Mouse (Mus musculus) heart, embryonic 15.5 days (tissue): ENCODE measurements around the gene Meltf. TPM values are rescaled to one million over a fixed set of nuclear protein-coding genes. Genes with fewer than 3 reads are reported as not detected.

Experiments used
- ATAC-seq: fragments of 200-750 bp; cut with Nextera tagmentation; replicated peaks from 2 replicates; pipeline ENCODE4 v1.8.0; 2017; ENCODE audit warnings: low read depth, moderate TSS enrichment; ENCODE audit not compliant: insufficient number of reproducible peaks, insufficient read depth, low FRiP score
- H3K27ac ChIP-seq: fragments of 300-500 bp; sonication (generic); 2 replicates; pipeline ENCODE4 v1.5.1; 2015; ENCODE audit warnings: mild to moderate bottlenecking, inconsistent platforms
- H3K27me3 ChIP-seq: fragments of 300-500 bp; sonication (generic); 2 replicates; pipeline ENCODE4 v1.6.1; 2015; ENCODE audit warnings: inconsistent platforms
- H3K36me3 ChIP-seq: fragments of 300-500 bp; sonication (generic); 2 replicates; pipeline ENCODE4 v1.6.1; 2015; ENCODE audit warnings: mild to moderate bottlenecking, inconsistent platforms
- H3K4me1 ChIP-seq: fragments of 300-500 bp; sonication (generic); replicated peaks from 2 replicates; pipeline ENCODE4 v1.6.1; 2015; ENCODE audit warnings: inconsistent platforms
- H3K4me2 ChIP-seq: fragments of 300-500 bp; sonication (generic); 2 replicates; pipeline ENCODE4 v1.6.1; 2015; ENCODE audit warnings: inconsistent platforms, mild to moderate bottlenecking, moderate library complexity
- H3K4me3 ChIP-seq: fragments of 300-500 bp; sonication (generic); 2 replicates; pipeline ENCODE4 v1.5.1; 2015; ENCODE audit warnings: mild to moderate bottlenecking, inconsistent platforms
- H3K9ac ChIP-seq: fragments of 300-500 bp; sonication (generic); 2 replicates; pipeline ENCODE4 v1.6.1; 2015; ENCODE audit warnings: mild to moderate bottlenecking, inconsistent platforms
- H3K9me3 ChIP-seq: fragments of 300-500 bp; sonication (generic); replicated peaks from 2 replicates; pipeline ENCODE4 v1.6.1; 2016; ENCODE audit warnings: inconsistent platforms
- WGBS: fragments of 180-500 bp; shearing (Covaris S2); methylation state at CpG from one replicate; pipeline ENCODE4 v1.1.7; 2015; ENCODE audit warnings: mixed read lengths; 5-methylcytosine and 5-hydroxymethylcytosine counted together
- polyA plus RNA-seq: library from polyadenylated mRNA; unstranded; fragments of >200 nt; fragmentation: Nextera tagmentation; extraction: Ambion mirVana; gene quantifications from 2 replicates; pipeline ENCODE4 v1.2.1, GENCODE M21; 2015

The Meltf gene
- polyA plus RNA-seq, 1 experiment from 2014 or later, result 0.04 TPM

DNA sequence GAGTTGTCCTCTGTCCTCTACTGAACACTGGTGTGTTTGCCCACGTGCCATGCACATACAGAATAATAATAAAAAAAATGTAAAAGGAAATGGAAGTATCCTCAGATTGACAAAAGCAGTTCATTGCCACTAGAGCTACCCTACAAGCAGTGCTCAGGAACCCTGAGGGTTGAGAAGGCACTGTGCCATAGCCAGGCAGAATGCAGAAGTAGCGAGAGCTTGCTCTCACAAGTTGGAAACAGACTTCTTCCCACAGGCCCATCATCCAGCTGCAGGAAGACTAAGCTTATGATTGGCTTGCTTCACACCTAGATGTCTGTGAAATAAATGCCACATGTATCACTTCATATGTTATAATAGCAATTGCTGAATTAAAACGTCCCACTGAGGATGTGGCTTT, 11.7 kb upstream of the Meltf start:
- ATAC-seq, result no peak
- no peak overlapping the region for H3K27ac ChIP-seq
- H3K9me3 ChIP-seq, result no peaks in the 10 kb centered on the region
- 88% methylated on average over 3 of the region's 3 CpGs for WGBS
- no peak overlapping the region for H3K4me2 ChIP-seq
- no peak overlapping the region for H3K9ac ChIP-seq
- peaks cover 41% of the 10 kb centered on the region for H3K36me3 ChIP-seq
- H3K4me1 ChIP-seq, result 0 out of 2 replicates have a peak, but pooled peaks cover 3% of the 10 kb centered on the region
- H3K4me3 ChIP-seq, result no peak overlapping the region
- H3K27me3 ChIP-seq, result no peaks in the 10 kb centered on the region

DNA sequence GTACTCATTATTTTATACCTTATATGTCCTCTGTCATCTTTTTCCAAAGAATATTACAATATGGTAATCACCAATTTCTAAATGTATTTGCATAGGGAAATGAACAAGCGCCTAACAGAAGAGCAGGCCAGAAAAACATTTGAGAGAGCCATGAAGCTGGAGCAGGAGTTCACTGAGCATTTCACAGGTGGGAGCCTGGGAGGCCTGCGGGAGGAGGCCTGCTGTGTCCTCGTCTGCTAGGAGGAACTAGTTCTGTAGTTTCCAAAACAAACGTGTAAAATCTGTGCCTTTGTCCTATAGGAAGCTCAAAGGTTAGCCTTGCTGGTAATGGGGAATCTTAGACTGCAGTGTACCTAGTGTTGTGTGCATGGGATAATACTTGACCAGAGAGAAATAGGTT, 10.9 kb upstream of the Meltf start:
- no peak overlapping the region for H3K4me2 ChIP-seq
- H3K4me1 ChIP-seq, result 0 out of 2 replicates have a peak, but pooled peaks cover 3% of the 10 kb centered on the region
- 68% methylated on average over 4 of the region's 4 CpGs for WGBS
- no peak overlapping the region for H3K9ac ChIP-seq
- ATAC-seq, result no peak
- no peaks in the 10 kb centered on the region for H3K9me3 ChIP-seq
- no peak overlapping the region for H3K4me3 ChIP-seq
- H3K36me3 ChIP-seq, result peaks cover 41% of the 10 kb centered on the region
- H3K27me3 ChIP-seq, result no peaks in the 10 kb centered on the region
- H3K27ac ChIP-seq, result no peak overlapping the region

DNA sequence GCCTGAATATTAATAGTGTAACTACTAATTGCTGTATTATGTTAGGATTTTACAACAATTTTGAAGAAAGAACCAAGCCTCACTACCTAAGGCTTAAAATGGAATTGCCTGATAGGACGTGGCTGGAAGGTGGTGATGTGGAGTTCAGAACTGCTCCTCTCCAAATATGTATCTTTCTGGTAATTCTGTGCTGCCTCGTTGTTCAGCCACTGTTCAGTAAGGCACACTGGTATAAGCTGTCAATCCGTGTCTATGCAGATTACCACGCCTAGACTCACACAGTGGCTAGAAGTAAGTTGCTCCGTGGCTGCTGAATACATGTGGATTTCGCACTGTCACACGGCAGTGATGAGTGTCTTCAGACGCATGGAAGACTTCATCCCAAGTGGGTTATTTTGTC, 4.9 kb upstream of the Meltf start:
- no peaks in the 10 kb centered on the region for H3K9me3 ChIP-seq
- H3K27me3 ChIP-seq, result no peaks in the 10 kb centered on the region
- H3K4me3 ChIP-seq, result no peak overlapping the region
- WGBS, result 92% methylated on average over 8 of the region's 8 CpGs
- no peak for ATAC-seq
- H3K36me3 ChIP-seq, result peaks cover 20% of the 10 kb centered on the region; the same call in 1 of the 2 replicates
- no peak overlapping the region for H3K9ac ChIP-seq
- H3K27ac ChIP-seq, result no peak overlapping the region
- H3K4me1 ChIP-seq, result peaks cover 1% of the 10 kb centered on the region; the same call in 1 of the 2 replicates
- no peak overlapping the region for H3K4me2 ChIP-seq

GRCm38 (mm10) chr16:31875391-31875790, 3.2 kb upstream of the Meltf start:
- Histone ChIP-seq H3K4me2 (no peak overlapping the region), H3K9ac (no peak overlapping the region), H3K9me3 (no peaks in the 10 kb centered on the region), H3K27ac (no peak overlapping the region), H3K36me3 (peaks cover 20% of the 10 kb centered on the region; the same call in 1 of the 2 replicates), H3K27me3 (no peaks in the 10 kb centered on the region), H3K4me1 (peaks cover 5% of the 10 kb centered on the region; the same call in 1 of the 2 replicates), H3K4me3 (no peak overlapping the region)
- 87% methylated on average over 4 of the region's 4 CpGs for WGBS
- no peak for ATAC-seq

DNA sequence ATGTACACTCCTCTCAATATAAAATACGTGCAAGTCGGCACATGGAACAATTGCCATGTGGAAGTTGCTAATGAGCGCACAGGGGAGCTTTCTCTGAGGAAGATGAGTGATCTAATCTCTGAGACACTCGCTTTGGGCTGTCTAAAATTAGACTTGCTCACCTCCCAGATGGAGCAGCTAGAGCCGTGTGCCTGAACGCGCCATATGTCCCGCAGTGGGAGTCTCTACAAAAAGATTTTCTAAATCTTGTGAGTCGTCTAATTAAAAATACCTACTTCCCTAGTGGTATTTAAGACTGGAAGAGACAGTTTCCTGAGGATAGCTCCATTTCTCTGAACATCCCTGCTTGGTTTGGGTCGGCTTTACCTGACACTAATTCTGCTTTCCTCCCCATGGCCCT, 2.2 kb upstream of the Meltf start:
- no peak overlapping the region for H3K4me2 ChIP-seq
- ATAC-seq, result no peak
- no peak overlapping the region for H3K9ac ChIP-seq
- H3K4me3 ChIP-seq, result no peak overlapping the region
- peaks cover 5% of the 10 kb centered on the region; the same call in 1 of the 2 replicates for H3K4me1 ChIP-seq
- no peaks in the 10 kb centered on the region for H3K9me3 ChIP-seq
- no peaks in the 10 kb centered on the region for H3K27me3 ChIP-seq
- no peak overlapping the region for H3K27ac ChIP-seq
- WGBS, result 55% methylated on average over 10 of the region's 10 CpGs
- H3K36me3 ChIP-seq, result peaks cover 16% of the 10 kb centered on the region; the same call in 1 of the 2 replicates

GRCm38 (mm10) chr16:31878052-31878451, 558 bp upstream of the Meltf start:
- Histone ChIP-seq H3K27ac (no peak overlapping the region), H3K4me1 (peaks cover 8% of the 10 kb centered on the region; the same call in 1 of the 2 replicates), H3K4me3 (no peak overlapping the region), H3K27me3 (no peaks in the 10 kb centered on the region), H3K9me3 (no peaks in the 10 kb centered on the region), H3K4me2 (no peak overlapping the region), H3K36me3 (peaks cover 6% of the 10 kb centered on the region; the same call in 1 of the 2 replicates), H3K9ac (no peak overlapping the region)
- no peak for ATAC-seq
- 69% methylated on average over 6 of the region's 6 CpGs for WGBS

GRCm38 (mm10) chr16:31880146-31880840, 1.7 kb downstream of the Meltf start:
- H3K36me3 ChIP-seq, result no peaks in the 10 kb centered on the region
- no peak overlapping the region for H3K4me3 ChIP-seq
- ATAC-seq, result no peak
- no peaks in the 10 kb centered on the region for H3K27me3 ChIP-seq
- no peak overlapping the region for H3K9ac ChIP-seq
- 75% methylated on average over 8 of the region's 8 CpGs for WGBS
- peaks cover 13% of the 10 kb centered on the region for H3K4me1 ChIP-seq
- H3K4me2 ChIP-seq, result no peak overlapping the region
- no peak overlapping the region for H3K27ac ChIP-seq
- H3K9me3 ChIP-seq, result no peaks in the 10 kb centered on the region

DNA sequence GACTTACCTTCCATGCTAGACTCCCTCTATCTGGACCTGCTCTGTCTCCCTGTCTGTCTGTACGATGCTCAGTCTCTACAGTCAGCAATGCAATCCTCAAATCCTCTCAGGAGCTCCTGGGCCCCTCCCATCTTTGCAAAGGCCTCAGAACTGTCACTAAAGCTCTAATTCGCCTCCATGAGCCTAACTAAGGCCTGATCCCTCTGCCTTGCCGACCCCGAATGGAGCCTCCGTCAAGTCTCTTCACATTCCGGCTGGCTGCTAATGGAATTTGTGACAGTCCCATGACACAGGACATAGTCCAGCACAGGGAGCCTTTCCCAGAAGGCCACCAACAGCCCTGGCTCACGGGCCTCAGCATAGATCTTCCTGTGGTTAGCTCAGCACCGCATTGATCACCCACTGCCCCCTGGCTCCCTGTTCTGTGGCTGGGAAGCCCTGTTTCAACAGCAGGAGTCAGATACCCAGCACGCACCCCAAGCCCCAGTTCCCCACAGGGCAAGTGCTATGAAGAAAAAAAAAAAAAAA, 3.8 kb downstream of the Meltf start:
- H3K4me1 ChIP-seq, result peaks cover 13% of the 10 kb centered on the region
- H3K36me3 ChIP-seq, result no peaks in the 10 kb centered on the region
- 51% methylated on average over 9 of the region's 9 CpGs for WGBS
- H3K27ac ChIP-seq, result no peak overlapping the region
- H3K27me3 ChIP-seq, result peaks cover 3% of the 10 kb centered on the region; the same call in 1 of the 2 replicates
- H3K9ac ChIP-seq, result no peak overlapping the region
- no peak overlapping the region for H3K4me3 ChIP-seq
- H3K4me2 ChIP-seq, result no peak overlapping the region
- no peak for ATAC-seq
- no peaks in the 10 kb centered on the region for H3K9me3 ChIP-seq

DNA sequence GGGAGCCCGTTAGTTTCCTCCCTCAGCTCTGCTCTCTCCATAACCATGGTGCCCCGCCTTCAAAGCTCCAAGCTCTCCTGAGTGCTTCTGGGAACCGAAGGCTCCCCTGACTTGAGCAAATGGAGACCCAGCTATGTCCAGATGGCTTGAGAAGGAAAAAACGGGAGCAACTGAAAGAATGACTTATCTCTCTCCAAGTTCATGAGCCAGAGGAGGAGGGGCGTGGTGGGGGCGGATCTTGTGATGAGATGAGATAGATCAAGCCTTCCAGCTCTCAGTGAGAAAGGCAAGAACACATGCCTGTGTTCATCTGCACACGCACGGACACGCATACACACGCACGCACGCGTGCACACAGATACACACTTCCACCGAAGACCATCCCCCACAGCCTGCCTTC, 4.7 kb downstream of the Meltf start:
- H3K27ac ChIP-seq, result no peak overlapping the region
- no peaks in the 10 kb centered on the region for H3K36me3 ChIP-seq
- 56% methylated on average over 14 of the region's 14 CpGs for WGBS
- H3K27me3 ChIP-seq, result peaks cover 3% of the 10 kb centered on the region; the same call in 1 of the 2 replicates
- no peak for ATAC-seq
- H3K4me3 ChIP-seq, result no peak overlapping the region
- H3K4me1 ChIP-seq, result peaks cover 13% of the 10 kb centered on the region
- no peak overlapping the region; the same call in 1 of the 2 replicates for H3K4me2 ChIP-seq
- no peaks in the 10 kb centered on the region for H3K9me3 ChIP-seq
- no peak overlapping the region for H3K9ac ChIP-seq

- no peak for ATAC-seq
- Histone ChIP-seq H3K9me3 (no peaks in the 10 kb centered on the region), H3K27ac (no peak overlapping the region), H3K27me3 (peaks cover 3% of the 10 kb centered on the region; the same call in 1 of the 2 replicates), H3K36me3 (no peaks in the 10 kb centered on the region), H3K4me1 (peaks cover 10% of the 10 kb centered on the region), H3K9ac (no peak overlapping the region), H3K4me3 (no peak overlapping the region), H3K4me2 (no peak overlapping the region; the same call in 1 of the 2 replicates)
- 16% methylated on average over 6 of the region's 6 CpGs for WGBS
Measured at GRCm38 (mm10) chr16:31883902-31884301, 5.3 kb downstream of the Meltf start.

DNA sequence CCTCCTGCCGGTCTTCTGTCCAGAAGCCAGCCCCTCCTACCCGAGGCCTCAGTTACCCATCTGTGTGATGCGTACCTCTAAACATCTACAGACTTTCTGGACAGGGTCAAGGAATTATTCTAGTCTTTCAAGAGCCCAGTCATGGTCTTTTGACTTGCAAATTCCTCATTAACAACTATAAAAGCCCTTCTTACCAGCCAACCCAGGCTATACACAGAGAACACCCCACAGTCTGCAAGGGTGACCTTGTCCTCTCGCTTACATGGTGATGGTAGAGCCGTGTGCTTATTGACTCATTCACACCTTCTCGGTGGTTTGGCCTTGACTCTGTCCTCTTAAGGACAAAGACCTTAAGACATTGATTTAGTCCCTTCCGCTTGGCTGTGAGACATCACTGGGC, 12.3 kb downstream of the Meltf start:
- Histone ChIP-seq H3K9ac (no peak overlapping the region), H3K9me3 (no peaks in the 10 kb centered on the region), H3K36me3 (no peaks in the 10 kb centered on the region), H3K27ac (no peak overlapping the region), H3K4me1 (peaks cover 3% of the 10 kb centered on the region; the same call in 1 of the 2 replicates), H3K4me2 (no peak overlapping the region), H3K4me3 (no peak overlapping the region), H3K27me3 (no peaks in the 10 kb centered on the region)
- no peak for ATAC-seq
- WGBS, result 76% methylated on average over 7 of the region's 7 CpGs
